Mouse (Mus musculus) layer of hippocampus, postnatal 36 days (tissue): ENCODE data around the gene Slc4a10. TPM values are rescaled to one million over a fixed set of nuclear protein-coding genes. Genes with fewer than 3 reads are reported as not detected.
"Not testable (repeated sequence)": the region's sequence is repeated elsewhere in the genome, so short reads cannot be mapped to it uniquely, and the experiment has no call there.

Source experiments
- DNase-seq, 2 experiments: peaks; one replicate each; pipeline ENCODE4 v3.0.0; 2022
- total RNA-seq, 2 experiments: library from RNA; stranded (reverse); gene quantifications; 2 replicates each; pipeline ENCODE4 v1.2.3; 2021

Gene Slc4a10
- total RNA-seq: 100 to 1,000 TPM; 216 to 220 TPM

- peak; percentile 50 to 53 for DNase-seq
Observed at GRCm38 (mm10) chr2:62046421-62046845, at the start of gene Slc4a10. Slc4a10 (plus strand) TSS chr2:62046462.

DNA sequence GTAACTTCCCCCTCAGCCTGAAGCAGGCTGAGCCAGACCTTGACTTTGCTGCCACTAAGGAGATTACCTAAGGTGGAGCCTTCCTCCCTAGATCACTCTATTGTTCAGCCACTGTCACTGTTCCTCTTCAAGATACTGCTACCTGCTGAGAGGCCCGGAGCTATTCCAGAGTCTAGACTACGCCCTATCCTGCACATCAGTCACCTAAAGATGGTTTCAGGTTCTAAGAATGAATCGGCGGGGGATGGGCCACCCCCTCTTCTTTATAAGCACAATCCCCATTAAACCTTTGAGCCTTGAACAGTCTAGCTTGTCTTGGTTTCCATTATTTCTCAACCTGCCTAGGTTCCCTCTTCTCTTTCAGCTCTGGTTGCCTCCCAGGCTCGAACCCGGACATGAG lies 45.0 kb upstream of the Slc4a10 start:
- not testable (repeated sequence) for DNase-seq

GRCm38 (mm10) chr2:62018209-62018608 lies 28.1 kb upstream of the Slc4a10 start:
- no peak for DNase-seq

DNA sequence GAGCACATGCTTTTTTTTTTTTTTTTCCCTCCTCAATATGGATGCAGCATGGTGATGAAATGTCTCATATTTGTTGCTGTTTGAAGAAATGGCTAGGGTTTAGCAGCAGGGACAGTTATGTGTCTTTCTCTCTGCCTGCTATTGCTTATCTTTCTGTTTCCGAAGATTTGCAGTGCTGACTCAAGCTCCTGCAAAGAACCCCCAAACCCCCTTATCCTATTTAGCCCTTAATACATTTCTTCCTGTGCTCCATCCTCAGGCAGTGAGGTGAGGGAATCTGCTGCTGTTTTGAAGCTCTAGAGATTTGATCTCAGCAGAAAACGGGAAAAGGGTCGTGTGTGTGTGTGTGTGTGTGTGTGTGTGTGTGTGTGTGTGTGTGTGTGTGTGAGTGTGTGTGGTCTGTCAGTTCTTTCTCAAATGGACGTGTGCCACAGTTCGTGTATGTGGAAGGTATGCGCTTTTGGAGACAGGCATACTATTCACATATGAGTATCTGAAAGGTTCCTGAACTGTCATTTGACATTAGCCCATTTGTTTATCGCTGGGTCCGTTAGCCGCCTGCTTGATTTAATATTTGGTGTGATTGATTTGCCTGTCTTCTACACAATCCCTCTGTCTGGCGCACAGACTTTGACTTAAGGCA lies 720 bp downstream of the Slc4a10 start:
- DNase-seq: peak; percentile 5 to 6

- peak; percentile 69 to 71 for DNase-seq
Observed at GRCm38 (mm10) chr2:62047504-62048005, 1.3 kb downstream of the Slc4a10 start.

DNA sequence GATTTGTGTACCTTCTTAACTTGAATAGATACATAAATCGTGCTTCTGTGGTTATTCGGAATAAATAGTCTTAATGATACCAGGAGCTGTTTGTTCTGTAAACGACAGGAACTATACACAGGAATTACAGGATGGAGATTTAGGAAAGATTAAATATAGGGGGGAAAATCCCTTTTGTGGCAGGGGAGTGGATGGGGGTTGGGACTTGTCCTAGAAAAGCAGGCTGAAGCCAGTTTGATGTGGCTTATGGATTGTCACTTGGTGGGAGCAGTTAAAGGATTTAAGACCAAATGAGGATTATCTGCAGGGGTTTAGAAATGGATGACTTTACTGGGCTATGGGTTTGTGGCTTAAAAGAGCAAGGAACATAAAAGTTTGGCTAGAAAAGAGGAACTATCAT lies 1.9 kb downstream of the Slc4a10 start:
- no peak for DNase-seq

GRCm38 (mm10) chr2:62076512-62076911 lies 30.2 kb downstream of the Slc4a10 start:
- no peak for DNase-seq

- DNase-seq: no peak
Observed at GRCm38 (mm10) chr2:62087566-62087965, 41.3 kb downstream of the Slc4a10 start.

GRCm38 (mm10) chr2:62088715-62089114 lies 42.5 kb downstream of the Slc4a10 start:
- DNase-seq: no peak

DNA sequence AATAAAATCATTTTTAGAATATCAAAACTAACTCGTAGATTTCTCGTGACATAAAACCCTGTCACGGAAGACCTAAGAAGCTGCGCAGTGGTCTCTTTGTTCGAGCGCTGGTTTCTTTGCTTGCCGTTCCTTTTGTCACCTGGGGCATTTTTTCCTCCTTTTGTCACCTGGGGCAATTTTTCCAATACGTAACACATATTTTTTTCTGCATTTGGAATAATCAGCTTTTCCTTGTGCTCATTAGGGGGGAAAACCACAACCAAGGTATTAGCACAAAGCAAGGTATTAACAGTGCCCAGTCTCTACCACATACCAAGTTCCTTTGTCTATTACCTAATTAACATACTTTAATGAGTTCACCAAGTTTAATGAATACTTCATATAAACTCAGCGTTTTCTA lies 42.9 kb downstream of the Slc4a10 start:
- no peak for DNase-seq

GRCm38 (mm10) chr2:62100526-62100925 lies 54.3 kb downstream of the Slc4a10 start:
- no peak for DNase-seq

GRCm38 (mm10) chr2:62115346-62115745 lies 69.1 kb downstream of the Slc4a10 start:
- DNase-seq: no peak

DNA sequence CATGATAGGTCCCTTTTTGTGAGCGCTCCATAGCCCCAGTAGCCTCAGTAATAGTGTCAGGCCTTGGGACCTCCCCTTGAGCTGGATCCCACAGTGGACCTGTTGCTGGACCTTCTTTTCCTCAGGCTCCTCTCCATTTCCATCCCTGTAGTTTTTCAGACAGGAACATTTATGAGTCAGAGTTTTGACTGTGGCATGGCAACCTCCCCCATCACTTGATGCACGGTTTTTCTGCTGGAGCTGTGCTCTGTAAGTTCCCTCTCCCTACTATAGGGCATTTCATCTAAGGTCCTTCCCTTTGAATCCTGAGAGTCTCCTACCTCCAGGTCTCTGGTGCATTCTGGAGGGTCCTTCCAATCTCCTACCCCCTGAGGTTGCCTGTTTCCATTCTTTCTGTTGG lies 83.7 kb downstream of the Slc4a10 start:
- DNase-seq: no peak

GRCm38 (mm10) chr2:62134911-62135310 lies 88.6 kb downstream of the Slc4a10 start:
- no peak for DNase-seq

DNA sequence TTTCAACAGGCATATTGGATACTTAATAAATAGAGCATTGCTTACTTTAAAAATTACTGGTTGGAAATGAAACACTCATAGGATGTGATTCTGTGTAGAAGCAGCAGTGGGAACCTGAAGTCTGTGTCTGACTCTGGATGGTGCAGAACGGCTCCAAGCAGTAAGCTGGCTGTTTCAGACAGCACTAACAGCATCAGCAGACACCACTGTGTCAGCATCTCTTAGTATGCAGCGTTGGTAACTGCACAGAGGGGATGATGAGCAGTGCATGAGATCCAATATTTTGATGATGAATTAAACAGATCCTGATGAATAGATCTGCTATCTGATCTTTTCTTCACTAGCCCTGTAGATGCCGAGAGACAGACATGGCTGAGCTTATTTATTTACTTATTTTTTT lies 101.4 kb downstream of the Slc4a10 start:
- peak; percentile 21 to 25 for DNase-seq

- no peak for DNase-seq
Observed at GRCm38 (mm10) chr2:62149421-62149820, 103.2 kb downstream of the Slc4a10 start.

DNA sequence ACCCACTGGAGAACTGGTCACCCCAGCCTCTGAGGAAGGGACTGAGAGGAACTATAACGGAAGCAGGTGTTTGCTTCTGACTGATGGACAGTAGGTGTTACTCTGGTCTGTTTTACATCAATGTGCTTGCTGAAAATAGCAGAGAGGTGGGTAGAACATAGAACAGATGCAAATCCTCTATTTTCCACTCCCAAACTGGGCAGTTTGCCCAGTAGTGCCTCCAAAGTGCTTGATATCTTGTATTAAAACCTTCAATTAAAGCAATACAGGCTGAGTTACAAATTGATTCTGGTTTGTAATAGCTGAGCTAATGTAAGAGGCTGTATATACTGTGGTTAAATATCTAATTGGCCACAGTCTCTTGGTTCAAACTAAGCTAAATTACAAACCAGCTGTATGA lies 104.6 kb downstream of the Slc4a10 start:
- DNase-seq: peak in 1 of 2 experiments; percentile 15

DNA sequence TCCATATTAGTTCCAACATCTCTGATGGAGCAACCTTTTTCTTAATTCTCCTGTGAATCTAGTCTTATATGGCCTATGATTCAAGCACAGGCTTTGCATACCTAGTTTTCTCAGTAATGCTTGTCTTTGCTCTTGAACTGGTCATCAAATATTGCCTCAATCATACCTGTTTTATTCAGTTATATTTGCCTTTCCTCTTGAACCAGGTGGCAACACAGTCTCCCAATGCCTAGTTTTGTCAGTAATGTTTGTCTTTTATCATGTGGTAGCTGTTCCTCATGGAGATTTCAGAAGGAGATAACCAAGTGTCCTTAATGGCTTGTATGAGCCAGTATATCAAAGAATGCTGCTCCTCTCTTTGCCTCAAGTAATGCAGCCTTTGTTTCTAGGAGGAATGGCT lies 163.8 kb downstream of the Slc4a10 start:
- no peak for DNase-seq

- no peak for DNase-seq
Observed at GRCm38 (mm10) chr2:62211106-62211505, 164.8 kb downstream of the Slc4a10 start.

GRCm38 (mm10) chr2:62227563-62227962 lies 181.3 kb downstream of the Slc4a10 start:
- DNase-seq: no peak

GRCm38 (mm10) chr2:62231271-62231670 lies 185.0 kb downstream of the Slc4a10 start:
- no peak for DNase-seq

DNA sequence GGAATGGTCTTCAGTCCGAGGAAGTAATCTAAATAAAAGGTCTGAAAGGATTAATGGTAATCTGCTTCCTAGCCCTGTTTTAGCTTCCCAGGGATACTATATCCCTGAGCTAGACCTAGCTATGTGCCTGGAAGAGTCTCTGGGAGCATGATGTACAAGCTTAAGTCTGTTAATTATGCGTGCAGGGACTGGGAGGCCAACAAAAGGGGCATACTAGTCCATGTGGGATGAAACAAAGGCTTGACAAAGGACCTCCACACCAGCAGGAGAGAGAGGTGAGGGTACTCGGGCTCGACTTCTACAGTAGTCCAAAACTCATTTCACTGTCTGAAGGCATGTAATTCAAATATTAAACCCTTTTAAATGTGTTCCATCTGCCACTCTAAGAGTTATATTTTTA lies 197.9 kb downstream of the Slc4a10 start:
- peak; percentile 9 to 21 for DNase-seq

- DNase-seq: no peak
Observed at GRCm38 (mm10) chr2:62268467-62268866, 222.2 kb downstream of the Slc4a10 start.

GRCm38 (mm10) chr2:62271840-62272239 lies 225.6 kb downstream of the Slc4a10 start:
- no peak for DNase-seq

DNA sequence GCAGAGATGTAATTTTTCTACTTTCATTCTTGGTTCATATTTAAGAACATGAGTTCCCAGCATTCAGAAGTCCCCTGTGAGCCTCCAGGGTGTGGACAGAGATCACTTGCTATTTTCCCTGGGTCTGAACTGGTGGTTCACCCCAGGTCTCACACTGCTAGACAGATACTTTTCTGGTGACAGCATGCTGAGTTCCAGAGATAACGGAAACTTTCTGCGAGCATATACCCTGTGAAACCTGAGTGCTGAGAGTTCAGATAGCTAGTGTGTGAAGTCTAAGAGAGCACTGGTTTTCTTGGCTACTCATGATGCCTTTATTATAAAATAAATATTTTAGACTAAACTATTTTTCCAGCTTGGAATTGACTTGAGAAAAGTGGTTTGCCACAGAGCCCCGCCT lies 232.5 kb downstream of the Slc4a10 start:
- no peak for DNase-seq
